Mouse (Mus musculus) lung, postnatal 4 days (tissue): ENCODE results near the gene Cldn9.

ENCODE experiments used
- DNase-seq, 2 experiments: peaks; one replicate each; pipeline ENCODE4 v3.0.0; 2021

Cldn9 gene

GRCm38 (mm10) chr17:23645894-23646293, 37.9 kb downstream of the Cldn9 start:
- no peak for DNase-seq

GRCm38 (mm10) chr17:23644613-23645495, 39.0 kb downstream of the Cldn9 start, which contains the start of gene Mmp25:
Gene Mmp25, minus strand, starts transcription at chr17:23645277.
- DNase-seq = peak in 1 of 2 experiments; percentile 38
